Mouse (Mus musculus) embryonic facial prominence, embryonic 11.5 days (tissue): ENCODE measurements around the gene Cnn2. TPM values are rescaled to one million over a fixed set of nuclear protein-coding genes. Genes with fewer than 3 reads are reported as not detected.
"Not testable (repeated sequence)": the region's sequence is repeated elsewhere in the genome, so short reads cannot be mapped to it uniquely, and the experiment has no call there.

Experiments
- ATAC-seq: fragments of 200-750 bp; cut with Nextera tagmentation; replicated peaks from 2 replicates; pipeline ENCODE4 v1.8.0; 2017; ENCODE audit warnings: low read depth; ENCODE audit not compliant: insufficient number of reproducible peaks, low FRiP score, low TSS enrichment
- DNase-seq: peaks from one replicate; pipeline ENCODE4 v3.0.0-alpha.2; 2015; ENCODE audit warnings: low spot score
- H3K27ac ChIP-seq: fragments of 300-500 bp; sonication (generic); replicated peaks from 2 replicates; pipeline ENCODE4 v1.5.1; 2014; ENCODE audit warnings: mild to moderate bottlenecking, low read depth, low read length, control low read depth
- H3K27me3 ChIP-seq: fragments of 300-500 bp; sonication (generic); 2 replicates; pipeline ENCODE4 v1.6.1; 2014; ENCODE audit warnings: mild to moderate bottlenecking, low read length, moderate library complexity, mixed read lengths; ENCODE audit not compliant: control insufficient read depth, insufficient read depth
- H3K36me3 ChIP-seq: fragments of 300-500 bp; sonication (generic); replicated peaks from 2 replicates; pipeline ENCODE4 v1.6.1; 2014; ENCODE audit warnings: low read depth, mild to moderate bottlenecking, low read length, moderate library complexity, mixed read lengths; ENCODE audit not compliant: control insufficient read depth, insufficient read depth
- H3K4me1 ChIP-seq: fragments of 300-500 bp; sonication (generic); 2 replicates; pipeline ENCODE4 v1.6.1; 2014; ENCODE audit warnings: low read length, mixed read lengths; ENCODE audit not compliant: control insufficient read depth, insufficient read depth
- H3K4me2 ChIP-seq: fragments of 300-500 bp; sonication (generic); 2 replicates; pipeline ENCODE4 v1.6.1; 2014; ENCODE audit warnings: low read depth, mild to moderate bottlenecking, control low read depth, low read length, moderate library complexity
- H3K4me3 ChIP-seq: fragments of 300-500 bp; sonication (generic); 2 replicates; pipeline ENCODE4 v1.5.1; 2014; ENCODE audit warnings: low read depth, low read length, control low read depth
- H3K9ac ChIP-seq: fragments of 300-500 bp; sonication (generic); replicated peaks from 2 replicates; pipeline ENCODE4 v1.6.1; 2014; ENCODE audit warnings: mild to moderate bottlenecking, control low read depth, low read length
- H3K9me3 ChIP-seq: fragments of 300-500 bp; sonication (generic); replicated peaks from 2 replicates; pipeline ENCODE4 v1.6.1; 2016; ENCODE audit warnings: mild to moderate bottlenecking, low read length, inconsistent platforms, mixed read lengths; ENCODE audit not compliant: control insufficient read depth
- WGBS: fragments of 180-500 bp; shearing (Covaris S2); extraction: QIAGEN DNeasy Blood & Tissue Kit; methylation state at CpG from one replicate; pipeline ENCODE4 v1.1.7; 2014; 5-methylcytosine and 5-hydroxymethylcytosine counted together
- polyA plus RNA-seq: library from polyadenylated mRNA; unstranded; fragments of >200 nt; fragmentation: Nextera tagmentation; extraction: Ambion mirVana; gene quantifications from 2 replicates; pipeline ENCODE4 v1.2.1, GENCODE M21; 2014

Gene Cnn2
- polyA plus RNA-seq, 1 experiment from 2014 or later, result 255 TPM

DNA sequence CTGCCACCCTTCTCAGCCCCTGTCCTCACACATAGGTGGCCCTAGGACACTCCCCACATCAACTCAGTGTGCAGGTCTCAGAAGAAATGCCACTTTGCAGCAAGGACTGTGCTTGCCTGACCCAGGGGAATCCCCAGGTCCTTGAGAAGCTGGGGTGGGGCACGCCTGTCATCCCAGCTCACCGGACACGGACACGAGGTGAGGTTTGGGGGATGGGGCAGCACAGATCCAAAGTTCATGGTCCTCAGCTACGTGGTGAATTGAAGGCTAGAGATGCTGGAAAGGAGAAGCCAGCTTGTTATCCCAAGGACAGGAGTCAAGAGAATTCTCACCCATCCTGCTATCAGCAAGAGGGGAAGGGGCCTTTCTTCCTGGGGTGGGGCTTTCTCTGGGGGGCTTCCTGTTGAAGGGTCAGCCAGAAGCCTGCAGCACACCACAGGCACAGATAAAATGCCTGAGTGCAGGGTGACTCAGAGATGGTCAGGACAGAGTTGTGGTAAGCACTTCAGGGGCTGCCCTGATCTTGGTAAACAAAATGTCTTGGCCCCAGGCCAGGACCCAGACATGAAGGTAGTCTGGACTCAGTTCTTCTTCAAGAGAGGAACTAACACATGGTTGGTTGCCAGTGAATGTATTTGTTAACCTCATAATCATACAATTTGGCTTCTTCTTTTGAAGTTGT is 44.6 kb downstream of the Cnn2 start:
- ATAC-seq, result no peak
- peaks cover 8% of the 10 kb centered on the region for H3K36me3 ChIP-seq
- 0 out of 2 replicates have a peak overlapping the region, but pooled peaks have one; percentile 13 for H3K27ac ChIP-seq

DNA sequence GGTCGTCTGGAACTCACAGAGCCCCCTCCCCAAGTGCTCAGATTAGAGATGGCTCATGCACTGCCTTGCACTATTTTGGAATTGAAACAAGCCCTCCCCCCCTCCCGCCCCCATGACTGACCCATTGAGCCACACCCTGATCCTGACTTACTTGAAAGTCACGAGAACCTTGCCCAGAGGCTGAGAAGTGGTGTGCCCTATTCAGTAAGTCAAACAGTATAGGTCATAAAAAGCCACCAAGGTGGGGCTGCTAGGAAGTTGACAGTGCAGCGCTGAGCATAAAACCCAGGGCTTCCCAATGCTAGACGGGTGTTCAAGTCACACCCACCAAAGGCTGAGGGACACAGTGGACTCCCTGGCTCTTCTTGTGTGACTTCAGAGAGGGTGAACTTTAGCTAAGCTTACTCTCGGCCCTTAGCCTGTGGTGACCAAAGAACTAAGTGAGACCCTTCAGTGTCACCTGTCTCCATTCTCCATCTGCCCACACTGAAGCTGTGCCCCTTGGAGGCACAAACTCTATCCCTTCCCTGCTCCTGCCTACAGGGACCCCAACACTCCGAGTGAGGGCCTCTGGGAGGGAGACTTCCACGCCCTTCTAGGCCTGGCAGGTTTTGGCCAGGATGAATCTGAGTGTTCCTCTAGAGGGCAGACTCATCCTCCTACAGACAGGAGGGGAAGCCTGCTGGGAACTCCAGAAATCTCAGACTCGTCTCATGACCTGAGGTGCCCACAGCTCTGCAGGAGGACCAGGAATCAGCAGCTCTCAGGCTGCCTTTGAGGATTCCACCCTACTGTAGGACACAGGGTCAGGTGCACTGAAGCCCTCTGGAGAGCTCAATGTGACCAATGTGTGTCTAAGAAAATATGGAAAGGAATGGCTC is 45.4 kb downstream of the Cnn2 start:
- H3K9me3 ChIP-seq, result no peaks in the 10 kb centered on the region
- 0 out of 2 replicates have a peak overlapping the region, but pooled peaks have one; percentile 13 for H3K27ac ChIP-seq
- 52% methylated on average over 9 of the region's 9 CpGs for WGBS
- ATAC-seq (no peak), DNase-seq (peak; percentile 52)
- H3K36me3 ChIP-seq, result peaks cover 8% of the 10 kb centered on the region
- H3K4me3 ChIP-seq, result no peak overlapping the region
- no peaks in the 10 kb centered on the region for H3K27me3 ChIP-seq
- no peak overlapping the region for H3K9ac ChIP-seq
- H3K4me2 ChIP-seq, result no peak overlapping the region
- peaks cover 4% of the 10 kb centered on the region; the same call in 1 of the 2 replicates for H3K4me1 ChIP-seq

More for the DNA sequence above, 44.6 kb downstream of the Cnn2 start:
- 68% methylated on average over 5 of the region's 5 CpGs for WGBS
- Histone ChIP-seq H3K9me3 (no peaks in the 10 kb centered on the region), H3K4me3 (no peak overlapping the region), H3K9ac (no peak overlapping the region), H3K4me2 (no peak overlapping the region), H3K4me1 (no peaks in the 10 kb centered on the region), H3K27me3 (no peaks in the 10 kb centered on the region)
- no peak for DNase-seq

DNA sequence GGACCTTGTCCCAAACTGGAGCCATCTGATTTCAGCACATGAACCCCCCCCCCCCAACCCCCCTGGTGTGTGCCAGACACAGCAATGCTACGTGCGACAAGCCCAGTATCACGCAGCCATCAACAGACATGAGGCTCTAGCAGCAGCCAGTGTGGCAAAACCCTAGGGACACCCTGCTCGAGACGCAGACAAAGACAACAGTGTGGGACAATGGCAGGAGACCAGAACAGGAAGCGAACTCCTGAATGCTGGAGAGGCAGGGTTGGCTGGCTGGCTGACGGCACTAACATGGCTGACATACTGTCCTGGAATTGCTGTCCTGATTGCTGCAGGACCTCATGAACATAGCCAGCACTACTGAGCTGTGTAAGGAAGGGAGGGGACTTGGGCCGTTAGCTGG is 46.8 kb downstream of the Cnn2 start:
- no peak for ATAC-seq
- Histone ChIP-seq H3K27me3 (no peaks in the 10 kb centered on the region), H3K36me3 (peaks cover 8% of the 10 kb centered on the region), H3K4me3 (no peak overlapping the region), H3K27ac (no peak overlapping the region), H3K9me3 (no peaks in the 10 kb centered on the region), H3K4me1 (peaks cover 4% of the 10 kb centered on the region; the same call in 1 of the 2 replicates), H3K9ac (no peak overlapping the region), H3K4me2 (no peak overlapping the region)
- 74% methylated on average over 8 of the region's 8 CpGs for WGBS
- DNase-seq, result no peak

DNA sequence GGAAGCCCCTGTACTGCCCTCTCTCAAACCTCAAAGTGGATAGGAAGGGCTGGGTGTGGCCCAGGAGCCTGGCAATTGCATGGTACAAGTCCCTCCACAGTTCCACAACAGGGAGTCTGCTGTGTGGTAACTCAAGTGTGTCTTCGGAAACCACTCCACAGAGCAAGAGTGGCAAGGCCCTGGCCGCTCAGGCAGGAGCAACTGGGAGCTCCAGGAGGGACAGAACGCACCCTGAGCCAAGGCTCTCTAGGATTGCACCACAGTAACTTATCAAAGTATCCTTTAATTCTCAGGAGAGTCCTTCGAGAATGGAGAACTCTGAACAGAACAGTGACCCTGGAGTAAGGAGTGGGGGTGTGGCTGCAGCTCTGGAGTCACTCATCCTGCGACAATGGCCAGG is 47.3 kb downstream of the Cnn2 start:
- H3K27me3 ChIP-seq, result no peaks in the 10 kb centered on the region
- H3K9ac ChIP-seq, result no peak overlapping the region
- DNase-seq (no peak), ATAC-seq (no peak)
- H3K36me3 ChIP-seq, result peaks cover 8% of the 10 kb centered on the region
- H3K27ac ChIP-seq, result no peak overlapping the region
- peaks cover 4% of the 10 kb centered on the region; the same call in 1 of the 2 replicates for H3K4me1 ChIP-seq
- 94% methylated on average over 5 of the region's 5 CpGs for WGBS
- no peak overlapping the region for H3K4me3 ChIP-seq
- no peak overlapping the region for H3K4me2 ChIP-seq
- H3K9me3 ChIP-seq, result no peaks in the 10 kb centered on the region

DNA sequence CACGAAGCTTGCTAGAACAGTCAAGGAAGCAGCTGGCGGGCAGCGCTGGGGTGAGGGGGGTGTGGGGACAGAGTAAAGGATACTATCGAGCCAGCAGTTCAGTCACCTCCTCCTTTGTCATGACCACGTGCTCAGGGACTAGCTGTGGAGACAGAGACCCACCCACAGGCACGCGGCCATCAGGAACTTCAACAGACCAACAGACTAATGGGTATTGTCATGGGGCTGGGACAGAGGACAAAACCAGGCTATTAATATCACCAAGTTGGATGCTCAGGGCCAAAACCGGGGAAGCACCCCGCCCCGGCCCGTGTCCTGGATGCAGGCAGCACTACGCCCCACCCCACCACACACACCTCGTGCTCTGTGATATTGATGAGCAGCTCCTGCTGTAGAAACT is 48.4 kb downstream of the Cnn2 start:
- no peak overlapping the region for H3K4me2 ChIP-seq
- H3K9me3 ChIP-seq, result no peaks in the 10 kb centered on the region
- ATAC-seq (no peak), DNase-seq (no peak)
- H3K27ac ChIP-seq, result no peak overlapping the region
- peaks cover 8% of the 10 kb centered on the region for H3K36me3 ChIP-seq
- H3K4me3 ChIP-seq, result no peak overlapping the region
- H3K27me3 ChIP-seq, result no peaks in the 10 kb centered on the region
- WGBS, result 92% methylated on average over 13 of the region's 13 CpGs
- H3K9ac ChIP-seq, result no peak overlapping the region
- peaks cover 4% of the 10 kb centered on the region; the same call in 1 of the 2 replicates for H3K4me1 ChIP-seq

DNA sequence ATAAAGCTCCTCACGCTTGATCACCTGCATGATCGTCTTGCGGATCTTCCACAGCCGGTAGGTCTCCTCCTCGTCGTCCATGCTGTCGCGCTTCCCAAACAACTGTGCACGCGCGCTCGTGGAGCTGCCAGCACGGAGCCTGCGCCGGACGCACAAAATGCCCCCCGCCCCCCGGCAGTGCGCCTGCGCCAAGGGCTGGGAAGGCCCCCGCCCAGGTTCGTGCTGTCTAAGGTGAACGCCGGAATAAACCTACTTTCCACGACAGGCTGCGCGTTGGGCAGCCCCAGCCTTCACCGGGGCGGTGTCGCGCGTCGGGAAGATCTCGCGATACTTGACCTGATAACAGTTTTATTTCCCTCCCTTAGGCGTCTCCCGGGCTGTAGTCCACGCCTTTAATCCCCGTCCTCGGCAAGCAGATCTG is 51.2 kb downstream of the Cnn2 start, which contains the start of gene Polr2e:
Gene Polr2e, minus strand, starts transcription at position 237 of the 421 bp plus-strand sequence.
- Histone ChIP-seq H3K27me3 (no peaks in the 10 kb centered on the region), H3K36me3 (peaks cover 8% of the 10 kb centered on the region), H3K4me3 (peak within 1 kb of the TSS; percentile 89), H3K4me2 (peak within 1 kb of the TSS; percentile 67), H3K9me3 (no peaks in the 10 kb centered on the region), H3K9ac (peak within 1 kb of the TSS; percentile 82), H3K4me1 (peaks cover 4% of the 10 kb centered on the region; the same call in 1 of the 2 replicates), H3K27ac (no peak within 1 kb of the TSS; the same call in 1 of the 2 replicates)
- DNase-seq (peak; percentile 98), ATAC-seq (peak; percentile 95)
- under 1% methylated on average over 40 of the region's 40 CpGs for WGBS

DNA sequence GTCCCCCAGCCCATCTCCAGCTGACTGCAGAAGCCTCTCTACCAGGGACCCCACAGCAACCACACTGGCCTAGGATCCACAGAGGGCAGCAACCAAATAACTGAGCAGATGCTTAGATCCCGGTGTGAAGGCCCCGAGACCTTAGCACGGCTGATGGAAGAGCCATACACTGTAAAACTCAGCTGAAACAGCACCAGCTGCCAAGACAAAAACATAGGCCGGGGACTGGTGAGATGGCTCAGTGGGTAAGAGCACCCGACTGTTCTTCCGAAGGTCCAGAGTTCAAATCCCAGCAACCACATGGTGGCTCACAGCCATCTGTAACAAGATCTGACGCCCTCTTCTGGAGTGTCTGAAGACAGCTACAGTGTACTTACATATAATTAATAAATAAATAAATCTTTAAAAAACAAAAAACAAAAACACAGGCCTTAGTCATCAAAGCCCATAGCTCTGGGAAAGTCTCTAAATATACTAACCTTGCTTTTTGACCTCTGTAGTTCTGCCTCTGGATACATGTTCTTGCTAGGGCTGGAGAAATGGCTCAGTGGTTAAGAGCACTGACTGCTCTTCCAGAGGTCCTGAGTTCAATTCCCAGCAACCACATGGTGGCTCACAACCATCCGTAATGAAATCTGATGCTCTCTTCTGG is 53.2 kb downstream of the Cnn2 start:
- DNase-seq, H3K4me2 ChIP-seq, H3K27me3 ChIP-seq, H3K4me1 ChIP-seq, H3K36me3 ChIP-seq, ATAC-seq, H3K9me3 ChIP-seq, H3K4me3 ChIP-seq, H3K27ac ChIP-seq, H3K9ac ChIP-seq: not testable (repeated sequence)
- 86% methylated on average over 8 of the region's 8 CpGs for WGBS
